Mouse (Mus musculus): ENCODE results near the gene Gpr19. TPM values are rescaled to one million over a fixed set of nuclear protein-coding genes. Genes with fewer than 3 reads are reported as not detected.

Gene Gpr19
- total RNA-seq, 1 experiment from 2014 or later: 4.6 TPM

DNA sequence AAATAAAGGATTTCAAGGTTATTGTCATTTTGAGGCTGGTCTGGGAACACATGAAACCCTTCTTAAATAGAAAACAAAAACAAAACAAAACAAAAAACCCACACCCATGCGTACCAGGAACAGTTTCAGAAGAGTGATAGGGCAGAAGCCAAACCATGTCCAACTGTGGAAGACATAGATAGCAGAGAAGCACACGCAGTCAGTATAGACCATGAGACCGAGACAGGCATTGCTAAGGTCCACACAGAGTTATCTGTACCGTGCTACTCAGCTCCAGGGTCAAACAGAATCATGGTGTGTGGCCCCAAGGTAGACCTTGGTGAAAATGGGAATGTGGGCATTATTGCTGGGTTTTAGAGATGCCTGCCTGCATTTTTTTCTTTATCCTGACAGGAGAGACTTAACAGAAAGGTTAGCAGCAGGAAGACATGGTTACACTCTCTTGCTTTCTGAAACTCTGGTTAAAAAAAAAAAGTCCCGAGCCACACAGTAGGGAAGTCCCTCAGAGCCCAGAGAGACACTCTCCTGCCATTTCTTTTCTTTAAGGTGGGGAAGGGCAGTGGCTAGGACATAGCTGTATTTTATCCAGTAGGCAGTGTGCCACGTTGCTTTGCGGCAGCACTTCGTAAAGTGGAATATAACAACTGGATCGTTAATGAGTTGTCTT lies 63.7 kb downstream of the Gpr19 start:
- ATAC-seq (replicated peaks in 1 of 2; ENCODE audit: insufficient read depth in 1 of 2, low FRiP score in 2 of 2, low TSS enrichment in 1 of 2, low read depth in 1 of 2, poor library complexity in 2 of 2, severe bottlenecking in 2 of 2): no peak

DNA sequence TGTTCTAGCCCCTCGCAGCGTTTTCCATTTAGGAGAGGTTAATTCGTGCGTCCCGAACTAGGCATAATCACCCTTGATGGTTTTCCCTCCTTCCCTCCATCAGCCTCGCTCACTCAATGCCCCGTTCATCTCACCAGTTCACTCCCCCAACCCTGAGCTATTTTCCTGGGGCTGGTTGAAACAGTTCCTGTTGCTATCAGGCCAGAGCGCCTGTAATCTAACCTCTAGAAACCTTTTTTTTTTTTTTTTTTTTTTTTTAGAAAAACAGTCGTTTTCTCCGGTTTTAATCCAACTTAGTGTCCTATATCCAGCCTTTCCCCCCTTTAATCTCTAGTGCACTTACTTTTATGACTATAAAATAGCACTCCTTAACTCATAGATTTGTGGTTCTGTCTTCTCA lies 67.6 kb downstream of the Gpr19 start:
- ATAC-seq (replicated peaks in 1 of 2; ENCODE audit: insufficient read depth in 1 of 2, low FRiP score in 2 of 2, low TSS enrichment in 1 of 2, low read depth in 1 of 2, poor library complexity in 2 of 2, severe bottlenecking in 2 of 2): no peak

DNA sequence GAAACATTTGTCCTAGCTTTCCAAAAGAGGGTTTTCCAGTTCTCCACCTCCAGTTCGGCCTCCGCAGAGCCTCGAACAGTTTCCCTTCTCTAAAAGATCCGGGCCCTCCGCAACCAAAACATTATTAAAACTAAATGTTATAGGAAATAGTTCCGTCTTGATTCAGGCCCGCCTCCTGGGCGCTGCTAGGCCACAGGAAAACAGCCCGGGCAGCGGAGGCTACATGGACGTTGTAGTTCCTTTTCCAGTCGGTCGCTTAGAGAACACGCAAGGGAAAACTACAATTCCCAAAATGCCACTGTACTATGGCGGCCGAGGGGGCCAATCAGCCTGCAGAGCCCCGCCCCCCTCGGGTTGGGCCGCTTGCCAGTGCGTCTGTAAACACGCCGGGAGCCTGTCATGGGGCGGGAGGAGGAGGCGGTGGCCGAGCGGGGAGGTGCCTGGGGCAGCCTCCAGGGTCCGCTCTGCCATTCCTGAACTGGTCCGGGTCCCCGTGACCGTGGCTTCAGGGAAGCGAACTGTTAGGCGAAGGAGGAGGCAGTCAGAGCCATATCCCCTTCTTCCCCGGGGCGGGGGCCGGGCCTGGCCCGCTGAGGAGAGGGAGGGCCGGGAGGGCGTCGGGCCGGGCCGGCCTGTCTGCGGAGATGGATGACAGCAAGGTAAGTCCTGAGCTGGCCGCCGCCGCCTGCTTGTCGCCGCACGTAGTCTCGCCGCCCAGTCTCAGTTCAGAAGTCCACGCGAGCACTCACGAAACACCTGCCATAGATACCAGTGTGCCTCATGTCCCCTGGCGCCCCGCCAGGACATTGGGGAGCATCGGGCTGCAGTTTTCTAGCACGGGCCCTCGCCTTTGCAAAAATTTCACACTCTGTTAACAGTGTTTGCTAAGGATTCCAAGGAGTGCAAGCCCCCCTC lies 68.3 kb downstream of the Gpr19 start, which contains the start of gene Crebl2:
Crebl2 (plus strand) TSS at position 369 of the 915 bp plus-strand sequence.
- peak; percentile 91 to 94 for ATAC-seq (replicated peaks in 1 of 2; ENCODE audit: insufficient read depth in 1 of 2, low FRiP score in 2 of 2, low TSS enrichment in 1 of 2, low read depth in 1 of 2, poor library complexity in 2 of 2, severe bottlenecking in 2 of 2)

DNA sequence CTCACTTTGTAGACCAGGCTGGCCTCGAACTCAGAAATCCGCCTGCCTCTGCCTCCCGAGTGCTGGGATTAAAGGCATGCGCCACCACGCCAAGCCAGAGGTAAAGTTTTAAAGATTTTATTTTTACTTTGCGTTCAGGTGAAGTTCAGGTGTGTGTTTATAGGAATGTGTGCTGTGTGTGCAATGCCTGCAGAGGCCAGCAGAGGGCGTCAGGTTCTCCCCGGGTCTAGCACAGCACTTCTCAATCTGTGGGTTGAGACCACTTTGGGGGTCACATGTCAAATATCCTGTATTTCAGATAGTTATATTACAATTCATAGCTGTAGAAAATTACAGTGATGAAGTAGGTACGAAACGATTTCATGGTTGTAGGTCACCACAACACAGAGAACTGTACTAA lies 75.5 kb downstream of the Gpr19 start:
- ATAC-seq (replicated peaks in 1 of 2; ENCODE audit: insufficient read depth in 1 of 2, low FRiP score in 2 of 2, low TSS enrichment in 1 of 2, low read depth in 1 of 2, poor library complexity in 2 of 2, severe bottlenecking in 2 of 2): no peak

DNA sequence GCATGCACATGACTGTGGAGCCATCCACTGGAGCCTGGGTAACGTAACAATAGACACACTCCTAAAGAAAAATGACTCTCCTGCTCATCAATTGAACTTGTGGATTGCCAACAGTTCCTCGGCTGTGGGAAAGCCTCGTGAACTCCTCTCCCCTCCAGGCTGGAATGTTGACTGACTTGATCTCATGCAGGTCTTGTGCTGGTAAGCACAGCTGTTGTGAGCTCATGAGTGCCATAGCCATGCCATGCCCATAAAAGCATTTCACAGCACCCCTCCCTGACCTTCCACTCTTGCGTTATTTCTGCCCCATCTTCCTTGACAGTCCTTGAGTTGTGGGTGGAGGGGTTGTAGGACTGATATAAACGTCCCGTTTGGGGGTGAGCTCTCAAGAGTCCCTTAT lies 78.0 kb downstream of the Gpr19 start:
- no peak for ATAC-seq (replicated peaks in 1 of 2; ENCODE audit: insufficient read depth in 1 of 2, low FRiP score in 2 of 2, low TSS enrichment in 1 of 2, low read depth in 1 of 2, poor library complexity in 2 of 2, severe bottlenecking in 2 of 2)

DNA sequence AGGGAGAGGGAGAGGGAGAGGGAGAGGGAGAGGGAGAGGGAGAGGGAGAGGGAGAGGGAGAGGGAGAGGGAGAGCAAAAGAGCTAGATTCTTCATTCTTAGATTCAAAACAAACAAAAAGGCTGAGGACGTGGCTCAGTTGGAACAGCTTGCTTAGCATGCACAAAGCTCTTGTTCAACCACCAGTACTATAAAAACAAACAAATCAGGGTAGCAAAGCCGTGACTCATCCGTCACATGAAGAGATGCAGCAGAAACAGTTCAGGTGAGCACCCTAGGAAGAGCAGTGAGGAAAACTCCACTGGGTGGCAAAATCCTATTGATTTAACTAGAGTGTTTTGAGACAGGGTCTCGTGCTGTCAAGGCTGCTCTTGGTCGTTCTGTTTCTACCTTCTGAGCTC lies 78.6 kb downstream of the Gpr19 start:
- ATAC-seq (replicated peaks in 1 of 2; ENCODE audit: insufficient read depth in 1 of 2, low FRiP score in 2 of 2, low TSS enrichment in 1 of 2, low read depth in 1 of 2, poor library complexity in 2 of 2, severe bottlenecking in 2 of 2): no peak

Other genes with a start within 250 kb of the Gpr19 start
- gene Dusp16, start 106.0 kb downstream of the Gpr19 start, total RNA-seq (2017): 7.8 and 18.8 TPM in 2 replicates
- gene Crebl2, start 68.4 kb downstream of the Gpr19 start, total RNA-seq (2017): 12.0 and 15.4 TPM in 2 replicates
- 74.5 and 98.0 TPM in 2 replicates for gene Cdkn1b, start 21.8 kb upstream of the Gpr19 start, total RNA-seq (2017)
- 0.94 and 2.0 TPM in 2 replicates for gene Apold1, start 83.1 kb upstream of the Gpr19 start, total RNA-seq (2017)
- 127 and 132 TPM in 2 replicates for gene Ddx47, start 113.0 kb upstream of the Gpr19 start, total RNA-seq (2017)
- 0.84 TPM in 1 of 2 replicates, not detected in the other for gene Gprc5a, start 167.1 kb upstream of the Gpr19 start, total RNA-seq (2017)
- not detected in 2 replicates for gene Gprc5d, start 219.7 kb upstream of the Gpr19 start, total RNA-seq (2017)

Measured in hematopoietic stem cell, adult 5-6 weeks (primary cell).